Mouse (Mus musculus) adrenal gland, adult 8-10 months (tissue): ENCODE results near the gene Mbtps1. TPM values are rescaled to one million over a fixed set of nuclear protein-coding genes. Genes with fewer than 3 reads are reported as not detected.

Experiments used
- DNase-seq: peaks from one replicate; pipeline ENCODE4 v3.0.0; 2022
- total RNA-seq, 4 experiments: library from RNA; stranded (reverse); gene quantifications; 2 replicates each; pipeline ENCODE4 v1.2.4; 2022

Mbtps1 gene
- total RNA-seq, 4 experiments from 2014 or later, result 107 to 141 (median 126) TPM

DNA sequence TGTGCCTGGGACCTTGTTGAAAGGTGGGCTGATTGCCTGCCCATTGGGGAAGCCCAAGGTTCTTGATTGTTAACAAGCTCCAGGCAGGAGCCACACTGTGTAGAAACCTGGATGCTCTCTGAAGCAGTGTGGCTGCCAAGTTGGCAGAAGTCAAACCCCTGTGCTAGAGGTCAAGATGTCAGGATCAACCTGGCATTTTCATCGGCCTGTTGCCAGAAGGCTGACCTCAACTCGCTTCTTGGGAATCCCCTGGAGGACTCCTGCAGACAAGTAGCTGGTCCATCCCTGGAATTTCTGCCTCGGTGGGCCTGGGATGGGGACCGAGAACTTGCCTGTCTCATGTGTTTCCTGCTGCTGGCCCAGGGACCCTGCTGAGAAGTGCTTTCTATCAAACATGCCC, 56.4 kb downstream of the Mbtps1 start:
- no peak for DNase-seq

DNA sequence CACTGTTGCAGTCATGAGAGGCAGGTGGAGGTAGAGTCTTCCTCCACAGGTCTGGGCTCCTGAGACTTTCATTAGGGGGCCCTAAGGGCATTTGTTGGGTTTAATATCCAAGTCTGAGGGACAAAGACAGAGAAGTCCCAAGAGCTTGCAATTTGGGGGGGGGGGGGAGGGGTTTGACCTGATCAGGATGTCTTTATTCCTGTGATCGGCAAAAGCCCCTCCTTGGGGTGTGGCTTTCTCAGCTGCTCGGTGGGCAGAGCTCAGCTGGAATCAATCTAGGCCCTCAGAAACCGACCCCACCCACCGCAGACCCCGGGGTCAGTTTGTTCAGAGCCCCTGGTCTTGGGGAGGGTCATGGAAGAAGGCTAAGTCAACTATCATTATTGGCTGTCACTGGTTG, 56.9 kb downstream of the Mbtps1 start, which contains the start of gene Slc38a8:
Gene Slc38a8, minus strand, starts transcription at position 101 of the 400 bp plus-strand sequence.
- no peak for DNase-seq

DNA sequence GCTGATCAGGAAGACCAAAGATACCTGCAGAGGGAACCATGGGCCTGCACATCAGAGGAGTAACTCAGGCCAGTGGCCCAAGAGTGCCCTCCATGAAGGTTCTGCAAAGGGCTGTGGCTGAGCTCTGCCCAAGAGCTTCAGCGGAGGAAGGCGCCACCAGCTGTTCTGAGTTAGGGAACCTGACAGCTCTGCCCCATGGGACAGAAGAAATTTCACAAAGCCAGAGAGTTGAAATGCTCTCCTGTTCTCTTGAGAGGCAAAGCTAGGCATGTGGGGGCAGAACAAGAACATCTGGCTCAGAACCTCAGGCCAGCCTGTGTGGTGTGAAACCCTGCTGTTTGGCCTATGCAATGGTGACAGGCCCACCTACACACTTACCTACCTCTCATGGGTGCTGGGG, 58.7 kb downstream of the Mbtps1 start:
- no peak for DNase-seq

- DNase-seq, result peak; percentile 34
Observed at GRCm38 (mm10) chr8:119496848-119497247, 61.7 kb downstream of the Mbtps1 start.

- no peak for DNase-seq
Observed at GRCm38 (mm10) chr8:119487093-119487492, 71.4 kb downstream of the Mbtps1 start.

DNA sequence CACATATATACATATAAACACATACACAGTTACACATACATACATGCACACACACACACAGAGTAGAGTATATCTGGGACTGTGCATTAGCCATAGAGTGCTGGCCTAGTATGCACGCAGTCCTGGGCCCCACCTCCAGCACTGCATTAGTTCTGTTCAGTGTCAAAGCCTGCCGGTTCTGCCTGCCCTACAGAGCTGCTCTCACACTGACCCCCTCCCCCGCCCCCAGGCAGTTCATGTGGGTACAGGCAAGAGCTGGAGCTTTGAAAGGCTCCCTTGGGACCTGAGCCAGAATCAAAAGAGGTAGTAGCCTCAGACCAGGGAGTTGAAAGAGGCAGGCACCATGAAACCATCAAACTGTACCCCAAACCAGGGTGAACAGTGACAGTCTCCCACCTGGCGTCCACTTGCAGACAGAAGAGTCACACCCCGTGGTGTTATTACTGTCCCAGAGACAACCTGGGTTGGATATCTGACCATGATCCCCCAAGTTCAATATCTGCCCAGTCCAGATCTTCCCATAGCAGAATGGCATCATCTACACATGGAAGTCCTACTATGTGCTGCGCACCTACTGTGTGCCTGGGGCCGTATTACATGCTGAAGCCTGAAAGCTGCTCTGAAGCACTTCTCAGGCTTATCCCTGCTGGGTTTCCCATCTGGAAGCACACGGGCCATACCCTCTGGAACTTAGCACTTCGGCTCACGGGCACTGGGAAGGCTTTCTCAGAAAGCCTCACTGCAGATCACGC, 74.2 kb downstream of the Mbtps1 start:
- DNase-seq, result no peak

GRCm38 (mm10) chr8:119478684-119479083, 79.9 kb downstream of the Mbtps1 start:
- DNase-seq, result no peak

DNA sequence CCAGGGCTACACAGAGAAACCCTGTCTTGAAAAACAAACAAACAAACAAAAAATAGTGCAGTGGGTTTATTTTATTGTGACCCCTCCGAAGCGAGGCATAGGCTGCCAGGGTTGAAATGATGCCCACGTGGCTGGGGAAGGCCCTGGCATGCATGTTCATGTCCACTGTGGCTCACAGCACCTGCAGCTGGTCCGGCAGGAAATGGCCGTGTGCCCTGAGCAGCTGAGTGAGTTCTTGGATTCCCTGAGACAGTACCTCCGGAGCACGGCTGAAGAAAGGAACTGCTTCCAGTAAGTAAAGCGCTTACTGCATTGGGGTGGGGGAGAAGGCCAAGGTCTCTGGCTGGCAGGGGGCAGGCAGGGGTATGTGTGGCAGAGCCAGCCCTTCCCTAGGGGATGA, 90.4 kb downstream of the Mbtps1 start:
- no peak for DNase-seq

- DNase-seq, result no peak
Observed at GRCm38 (mm10) chr8:119466794-119467193, 91.7 kb downstream of the Mbtps1 start.

- no peak for DNase-seq
Observed at GRCm38 (mm10) chr8:119466105-119466504, 92.4 kb downstream of the Mbtps1 start.

DNA sequence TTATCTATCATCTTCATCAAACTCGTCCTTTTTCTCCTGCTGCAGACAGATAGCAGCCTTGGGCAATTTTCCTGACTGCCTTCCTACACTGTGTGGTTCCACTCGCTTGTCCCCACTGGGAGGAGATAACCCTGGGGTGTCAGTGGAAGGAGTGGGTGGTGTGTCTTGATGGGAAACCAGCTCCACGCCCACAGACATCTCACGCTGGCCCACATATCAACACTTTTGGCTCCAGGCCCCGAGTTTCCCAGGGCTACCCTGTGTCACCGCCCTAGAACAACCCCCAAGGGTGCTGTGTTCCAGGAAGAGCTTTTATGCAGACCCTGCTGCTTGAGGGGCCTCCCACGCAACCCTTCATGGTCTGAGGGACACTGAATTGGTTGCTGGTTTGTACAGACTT, 94.8 kb downstream of the Mbtps1 start:
- DNase-seq, result no peak

- DNase-seq, result no peak
Observed at GRCm38 (mm10) chr8:119461356-119461755, 97.2 kb downstream of the Mbtps1 start.

- no peak for DNase-seq
Observed at GRCm38 (mm10) chr8:119459724-119460123, 98.8 kb downstream of the Mbtps1 start.

Other genes starting within 250 kb of the Mbtps1 start
- gene Hsbp1, start 214.2 kb downstream of the Mbtps1 start, total RNA-seq, result 100 to 1,000 TPM; 183 to 208 (median 201) TPM
- 10 to 100 TPM; 46.6 to 60.5 (median 54.6) TPM for gene Mlycd, start 163.9 kb downstream of the Mbtps1 start, total RNA-seq
- 100 to 1,000 TPM in 3 of 4 experiments, 10 to 100 TPM in 1; 77.7 to 149 (median 123) TPM for gene Osgin1, start 124.6 kb downstream of the Mbtps1 start, total RNA-seq
- gene Necab2, start 112.0 kb downstream of the Mbtps1 start, total RNA-seq, result 10 to 100 TPM in 3 of 4 experiments, 1 to 10 TPM in 1; 9.9 to 13.7 (median 11.9) TPM
- gene Slc38a8, start 57.0 kb downstream of the Mbtps1 start, total RNA-seq, result under 1 TPM in 2 of 4 experiments, not detected in 2; 0.13 to 0.17 TPM
- 10 to 100 TPM; 35.6 to 81.1 (median 56.8) TPM for gene Hsdl1, start 16.4 kb upstream of the Mbtps1 start, total RNA-seq
- gene Dnaaf1, start 16.5 kb upstream of the Mbtps1 start, total RNA-seq, result not detected
- 10 to 100 TPM; 13.1 to 16.3 (median 15.3) TPM for gene Taf1c, start 46.5 kb upstream of the Mbtps1 start, total RNA-seq
- gene Adad2, start 54.0 kb upstream of the Mbtps1 start, total RNA-seq, result not detected
- 1 to 10 TPM in 2 of 4 experiments, under 1 TPM in 2; 0.58 to 1.5 (median 1.2) TPM for gene Kcng4, start 76.9 kb upstream of the Mbtps1 start, total RNA-seq
- 10 to 100 TPM in 3 of 4 experiments, 1 to 10 TPM in 1; 9.0 to 14.0 (median 12.8) TPM for gene Wfdc1, start 107.6 kb upstream of the Mbtps1 start, total RNA-seq
- gene Atp2c2, start 141.3 kb upstream of the Mbtps1 start, total RNA-seq, result under 1 TPM in 3 of 4 experiments, not detected in 1; 0.35 to 0.38 (median 0.38) TPM
- 10 to 100 TPM; 16.1 to 18.1 (median 17.1) TPM for gene Tldc1, start 219.7 kb upstream of the Mbtps1 start, total RNA-seq